Mouse (Mus musculus) spleen, postnatal 14 days (tissue): ENCODE measurements around the gene Sh3d21.
"Not testable (repeated sequence)": the region's sequence is repeated elsewhere in the genome, so short reads cannot be mapped to it uniquely, and the experiment has no call there.

ENCODE experiments used
- DNase-seq, 2 experiments: peaks; one replicate each; pipeline ENCODE4 v3.0.0; 2021 to 2022; ENCODE audit warnings: low spot score in 2 of 2

Gene Sh3d21

GRCm38 (mm10) chr4:126168851-126169250, 5.6 kb upstream of the Sh3d21 start:
- DNase-seq: no peak

GRCm38 (mm10) chr4:126166084-126166483, 2.8 kb upstream of the Sh3d21 start:
- DNase-seq: no peak

GRCm38 (mm10) chr4:126165092-126165491, 1.8 kb upstream of the Sh3d21 start:
- not testable (repeated sequence) for DNase-seq

- DNase-seq: no peak
Measured at GRCm38 (mm10) chr4:126163685-126164084, 394 bp upstream of the Sh3d21 start.

- peak; percentile 56 to 71 for DNase-seq
Measured at GRCm38 (mm10) chr4:126162544-126163066, 686 bp downstream of the Sh3d21 start.

- no peak for DNase-seq
Measured at GRCm38 (mm10) chr4:126161986-126162385, 1.3 kb downstream of the Sh3d21 start.

- DNase-seq: no peak
Measured at GRCm38 (mm10) chr4:126161456-126161855, 1.8 kb downstream of the Sh3d21 start.

- DNase-seq: no peak
Measured at GRCm38 (mm10) chr4:126160981-126161380, 2.3 kb downstream of the Sh3d21 start.

GRCm38 (mm10) chr4:126159455-126159854, 3.8 kb downstream of the Sh3d21 start:
- DNase-seq: no peak

- DNase-seq: no peak
Measured at GRCm38 (mm10) chr4:126157562-126157961, 5.7 kb downstream of the Sh3d21 start.

- peak in 1 of 2 experiments; percentile 32 for DNase-seq
Measured at GRCm38 (mm10) chr4:126156617-126157016, 6.7 kb downstream of the Sh3d21 start.

GRCm38 (mm10) chr4:126155869-126156268, 7.4 kb downstream of the Sh3d21 start:
- no peak for DNase-seq

- no peak for DNase-seq
Measured at GRCm38 (mm10) chr4:126155183-126155582, 8.1 kb downstream of the Sh3d21 start.

- DNase-seq: no peak
Measured at GRCm38 (mm10) chr4:126152864-126153263, 10.4 kb downstream of the Sh3d21 start.

GRCm38 (mm10) chr4:126151701-126152440, 11.4 kb downstream of the Sh3d21 start:
- DNase-seq: no peak

GRCm38 (mm10) chr4:126150949-126151320, 12.4 kb downstream of the Sh3d21 start:
- no peak for DNase-seq

GRCm38 (mm10) chr4:126150297-126150948, 12.9 kb downstream of the Sh3d21 start:
- DNase-seq: no peak

GRCm38 (mm10) chr4:126149798-126150197, 13.5 kb downstream of the Sh3d21 start:
- DNase-seq: no peak

GRCm38 (mm10) chr4:126149041-126149676, 14.1 kb downstream of the Sh3d21 start:
- DNase-seq: no peak

- DNase-seq: no peak
Measured at GRCm38 (mm10) chr4:126148161-126148961, 14.9 kb downstream of the Sh3d21 start.

- no peak for DNase-seq
Measured at GRCm38 (mm10) chr4:126147533-126148160, 15.6 kb downstream of the Sh3d21 start, which contains the start of gene Eva1b. Gene Eva1b, plus strand, starts transcription at chr4:126147744.
